Mouse (Mus musculus) testis, adult 2 months (tissue): Measurements from ENCODE around the gene Kcnk16.

ENCODE experiments used
- CTCF ChIP-seq: fragments of 200-500 bp; IDR thresholded peaks from 2 replicates; pipeline ENCODE4 v1.5.1; 2012; ENCODE audit warnings: low read depth, mild to moderate bottlenecking, inconsistent platforms, low read length, moderate library complexity; ENCODE audit not compliant: control insufficient read depth, insufficient read depth, insufficient replicate concordance
- POLR2A ChIP-seq: fragments of 200-500 bp; IDR thresholded peaks from 2 replicates; pipeline ENCODE4 v1.6.1; 2012; ENCODE audit warnings: low read depth, mild to moderate bottlenecking, inconsistent platforms, low read length, moderate library complexity; ENCODE audit not compliant: control insufficient read depth

GRCm38 (mm10) chr14:20215826-20216225, 53.2 kb downstream of the Kcnk16 start:
- TF ChIP-seq CTCF (no peak), POLR2A (no peak)
